Mouse (Mus musculus): ENCODE results near the gene Dynlt1f. TPM values are rescaled to one million over a fixed set of nuclear protein-coding genes. Genes with fewer than 3 reads are reported as not detected.
A peak's percentile ranks its signal among the peaks of the same experiment; 100 is the strongest.
"Not testable (repeated sequence)": the region's sequence is repeated elsewhere in the genome, so short reads cannot be mapped to it uniquely, and the experiment has no call there.

The Dynlt1f gene
- polyA plus RNA-seq, 1 experiment from 2014 or later = 291 TPM

- DNase-seq (ENCODE audit: extremely low spot score, low spot score) = peak; percentile 19
- no CpG with 5 or more reads among the region's 4 CpGs for WGBS
- not testable (repeated sequence) for H3K9me3 ChIP-seq; H3K4me3 ChIP-seq; H3K36me3 ChIP-seq (replicated peaks); H3K27me3 ChIP-seq (ENCODE audit: poor library complexity, severe bottlenecking); H3K4me1 ChIP-seq
- peak overlapping the region; percentile 69 for H3K27ac ChIP-seq
Measured at GRCm38 (mm10) chr17:6684464-6685287, 29.0 kb upstream of the Dynlt1f start.

GRCm38 (mm10) chr17:6683702-6684101, 28.0 kb upstream of the Dynlt1f start:
- WGBS = 88% methylated on average over 1 of the region's 5 CpGs
- not testable (repeated sequence) for H3K9me3 ChIP-seq; H3K27ac ChIP-seq; H3K36me3 ChIP-seq (replicated peaks); H3K4me1 ChIP-seq; H3K27me3 ChIP-seq (ENCODE audit: poor library complexity, severe bottlenecking); H3K4me3 ChIP-seq; DNase-seq (ENCODE audit: extremely low spot score, low spot score)

GRCm38 (mm10) chr17:6681721-6682120, 26.0 kb upstream of the Dynlt1f start:
- H3K27ac ChIP-seq; H3K27me3 ChIP-seq (ENCODE audit: poor library complexity, severe bottlenecking); H3K9me3 ChIP-seq; H3K4me3 ChIP-seq; DNase-seq (ENCODE audit: extremely low spot score, low spot score); H3K36me3 ChIP-seq (replicated peaks); H3K4me1 ChIP-seq: not testable (repeated sequence)
- 84% methylated on average over 4 of the region's 4 CpGs for WGBS

- H3K4me1 ChIP-seq; H3K9me3 ChIP-seq; H3K27ac ChIP-seq; H3K36me3 ChIP-seq (replicated peaks); H3K4me3 ChIP-seq; H3K27me3 ChIP-seq (ENCODE audit: poor library complexity, severe bottlenecking); DNase-seq (ENCODE audit: extremely low spot score, low spot score): not testable (repeated sequence)
- 71% methylated on average over 1 of the region's 2 CpGs for WGBS
Measured at GRCm38 (mm10) chr17:6678063-6678462, 22.4 kb upstream of the Dynlt1f start.

GRCm38 (mm10) chr17:6674297-6674696, 18.6 kb upstream of the Dynlt1f start:
- H3K27ac ChIP-seq; H3K4me1 ChIP-seq; H3K36me3 ChIP-seq (replicated peaks); H3K4me3 ChIP-seq; H3K9me3 ChIP-seq; H3K27me3 ChIP-seq (ENCODE audit: poor library complexity, severe bottlenecking); DNase-seq (ENCODE audit: extremely low spot score, low spot score): not testable (repeated sequence)
- 57% methylated on average over 5 of the region's 5 CpGs for WGBS

- not testable (repeated sequence) for DNase-seq (ENCODE audit: extremely low spot score, low spot score); H3K4me1 ChIP-seq; H3K9me3 ChIP-seq; H3K36me3 ChIP-seq (replicated peaks); H3K27ac ChIP-seq; H3K27me3 ChIP-seq (ENCODE audit: poor library complexity, severe bottlenecking); H3K4me3 ChIP-seq
- WGBS = no CpG with 5 or more reads among the region's 6 CpGs
Measured at GRCm38 (mm10) chr17:6668522-6668921, 12.8 kb upstream of the Dynlt1f start.

DNA sequence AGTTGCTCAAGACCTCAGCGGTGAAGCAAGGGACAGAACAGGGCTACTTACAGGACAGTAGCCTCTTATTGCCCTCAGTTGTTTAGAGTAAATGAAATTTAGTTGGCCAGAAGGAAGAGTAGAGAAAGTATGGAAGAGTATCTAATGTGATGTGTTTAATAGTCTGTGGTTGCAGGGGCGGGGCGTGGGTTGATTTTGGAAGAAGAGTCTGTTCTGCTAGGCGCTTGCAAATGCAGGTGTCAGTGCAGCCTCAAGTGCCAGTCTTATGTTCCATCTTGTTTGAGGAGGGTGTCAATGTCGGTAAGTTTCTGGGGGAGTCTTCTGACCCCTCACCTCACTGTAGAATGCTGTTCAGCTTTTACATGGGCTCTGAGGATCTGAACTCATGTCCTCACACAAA, 9.7 kb upstream of the Dynlt1f start:
- not testable (repeated sequence) for H3K36me3 ChIP-seq (replicated peaks); H3K27me3 ChIP-seq (ENCODE audit: poor library complexity, severe bottlenecking); H3K27ac ChIP-seq; DNase-seq (ENCODE audit: extremely low spot score, low spot score); H3K4me3 ChIP-seq; H3K4me1 ChIP-seq; H3K9me3 ChIP-seq
- WGBS = 96% methylated on average over 4 of the region's 5 CpGs

GRCm38 (mm10) chr17:6662840-6663239, 7.1 kb upstream of the Dynlt1f start:
- DNase-seq (ENCODE audit: extremely low spot score, low spot score); H3K27me3 ChIP-seq (ENCODE audit: poor library complexity, severe bottlenecking); H3K27ac ChIP-seq; H3K4me1 ChIP-seq; H3K4me3 ChIP-seq; H3K9me3 ChIP-seq; H3K36me3 ChIP-seq (replicated peaks): not testable (repeated sequence)
- WGBS = 48% methylated on average over 3 of the region's 3 CpGs

GRCm38 (mm10) chr17:6661093-6661816, 5.6 kb upstream of the Dynlt1f start:
- not testable (repeated sequence) for H3K4me1 ChIP-seq; H3K27ac ChIP-seq; H3K4me3 ChIP-seq; H3K36me3 ChIP-seq (replicated peaks); DNase-seq (ENCODE audit: extremely low spot score, low spot score); H3K9me3 ChIP-seq; H3K27me3 ChIP-seq (ENCODE audit: poor library complexity, severe bottlenecking)
- 60% methylated on average over 10 of the region's 11 CpGs for WGBS

GRCm38 (mm10) chr17:6660589-6660988, 4.9 kb upstream of the Dynlt1f start:
- 88% methylated on average over 6 of the region's 6 CpGs for WGBS
- not testable (repeated sequence) for H3K4me1 ChIP-seq; H3K9me3 ChIP-seq; H3K27ac ChIP-seq; H3K4me3 ChIP-seq; DNase-seq (ENCODE audit: extremely low spot score, low spot score); H3K36me3 ChIP-seq (replicated peaks); H3K27me3 ChIP-seq (ENCODE audit: poor library complexity, severe bottlenecking)

GRCm38 (mm10) chr17:6658801-6659200, 3.1 kb upstream of the Dynlt1f start, which contains the start of gene Sytl3:
Gene Sytl3, plus strand, starts transcription at chr17:6659093.
- not testable (repeated sequence) for H3K27me3 ChIP-seq (ENCODE audit: poor library complexity, severe bottlenecking); H3K27ac ChIP-seq; H3K36me3 ChIP-seq (replicated peaks); H3K9me3 ChIP-seq; DNase-seq (ENCODE audit: extremely low spot score, low spot score); H3K4me3 ChIP-seq; H3K4me1 ChIP-seq
- 87% methylated on average over 6 of the region's 7 CpGs for WGBS

DNA sequence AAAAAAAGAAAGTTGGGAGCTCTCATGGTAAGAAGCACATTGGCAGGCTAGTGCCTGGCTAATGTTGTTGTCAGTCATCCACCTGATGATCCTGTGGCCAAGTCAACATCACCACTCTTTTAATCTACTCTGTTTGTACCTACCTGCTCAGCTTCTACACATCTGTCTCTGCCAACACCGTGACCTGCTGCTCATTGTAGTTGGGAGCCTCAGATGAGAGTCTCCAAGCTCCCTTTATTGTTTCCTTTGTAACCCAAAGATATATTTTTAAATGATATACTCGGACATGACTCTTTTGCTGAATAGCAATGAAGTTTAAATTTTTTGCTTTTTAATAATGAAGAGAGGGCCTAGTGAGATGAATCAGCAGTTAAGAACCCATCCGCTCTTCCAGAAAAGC, 771 bp upstream of the Dynlt1f start:
- H3K27me3 ChIP-seq (ENCODE audit: poor library complexity, severe bottlenecking); H3K36me3 ChIP-seq (replicated peaks); H3K4me1 ChIP-seq; DNase-seq (ENCODE audit: extremely low spot score, low spot score); H3K9me3 ChIP-seq; H3K27ac ChIP-seq; H3K4me3 ChIP-seq: not testable (repeated sequence)
- 90% methylated on average over 2 of the region's 3 CpGs for WGBS

GRCm38 (mm10) chr17:6655087-6655511, 601 bp downstream of the Dynlt1f start:
- under 1% methylated on average over 36 of the region's 36 CpGs for WGBS
- H3K36me3 ChIP-seq (replicated peaks); H3K4me1 ChIP-seq; H3K27me3 ChIP-seq (ENCODE audit: poor library complexity, severe bottlenecking); H3K9me3 ChIP-seq: not testable (repeated sequence)
- H3K27ac ChIP-seq = peak overlapping the region; percentile 85
- peak overlapping the region; percentile 59 for H3K4me3 ChIP-seq
- peak; percentile 82 for DNase-seq (ENCODE audit: extremely low spot score, low spot score)

Data from forebrain, embryonic 10.5 days (tissue).